Mouse (Mus musculus): ENCODE results near the gene Atp1a4.
A peak's percentile ranks its signal among the peaks of the same experiment; 100 is the strongest.

Gene Atp1a4

DNA sequence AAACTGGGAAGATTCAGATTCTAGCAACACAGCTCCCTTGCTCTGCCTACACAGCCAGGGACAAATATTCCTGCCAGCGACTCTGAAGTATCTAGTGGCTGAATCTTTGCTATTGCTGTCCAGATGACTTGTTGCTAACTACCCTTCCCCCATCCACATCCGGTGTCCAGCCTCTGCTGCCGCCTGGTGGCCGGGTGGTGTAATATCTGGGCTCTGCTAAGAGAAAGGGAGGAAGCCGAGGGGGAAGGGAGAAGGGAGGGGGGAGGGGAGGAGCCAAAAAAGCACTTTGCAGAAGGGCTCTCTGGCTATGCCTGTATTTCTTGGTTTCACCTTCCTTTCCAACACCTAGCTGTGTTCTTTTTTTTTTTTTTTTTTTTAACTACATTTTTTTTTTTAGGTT lies 41.1 kb downstream of the Atp1a4 start:
- DNase-seq, result peak; percentile 91

DNA sequence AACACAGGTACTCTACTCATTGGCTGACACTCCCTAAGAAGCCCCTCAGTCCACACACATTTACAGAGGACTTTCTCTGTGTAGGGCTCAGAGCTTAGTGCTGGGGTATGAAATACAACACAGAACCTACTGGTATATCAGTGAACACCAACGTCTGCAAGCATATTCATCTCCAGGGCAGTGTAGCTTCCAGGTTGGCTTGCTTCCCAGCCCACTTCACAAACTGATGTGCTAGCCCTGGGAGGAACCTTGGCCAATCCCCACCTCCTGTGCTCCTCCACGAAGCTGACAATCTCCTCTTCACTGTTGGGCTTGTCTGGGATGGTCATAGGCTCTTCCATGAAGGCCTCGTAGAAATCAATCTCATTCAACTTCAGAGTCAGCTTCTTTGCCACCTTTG lies 43.5 kb downstream of the Atp1a4 start:
- no peak for DNase-seq

DNA sequence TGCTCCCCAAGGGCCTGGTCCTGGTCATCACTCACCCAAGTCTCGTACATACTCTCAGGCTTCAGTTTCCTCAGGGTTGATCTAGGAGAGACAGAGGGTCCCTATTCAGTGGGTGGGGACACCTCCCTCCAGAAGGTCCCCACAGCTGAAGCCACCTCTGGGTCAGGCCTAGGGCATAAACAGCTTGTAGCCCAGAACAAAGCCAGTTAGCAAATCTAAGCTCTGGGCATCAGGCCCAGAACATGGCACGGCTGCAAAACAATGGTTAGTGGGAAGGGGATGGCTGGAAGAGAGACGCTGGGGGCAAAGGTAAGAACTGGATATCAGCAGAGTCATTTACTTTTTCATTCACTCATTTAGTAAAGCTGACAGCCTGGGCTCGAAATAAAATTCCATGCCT lies 44.4 kb downstream of the Atp1a4 start:
- no peak for DNase-seq

DNA sequence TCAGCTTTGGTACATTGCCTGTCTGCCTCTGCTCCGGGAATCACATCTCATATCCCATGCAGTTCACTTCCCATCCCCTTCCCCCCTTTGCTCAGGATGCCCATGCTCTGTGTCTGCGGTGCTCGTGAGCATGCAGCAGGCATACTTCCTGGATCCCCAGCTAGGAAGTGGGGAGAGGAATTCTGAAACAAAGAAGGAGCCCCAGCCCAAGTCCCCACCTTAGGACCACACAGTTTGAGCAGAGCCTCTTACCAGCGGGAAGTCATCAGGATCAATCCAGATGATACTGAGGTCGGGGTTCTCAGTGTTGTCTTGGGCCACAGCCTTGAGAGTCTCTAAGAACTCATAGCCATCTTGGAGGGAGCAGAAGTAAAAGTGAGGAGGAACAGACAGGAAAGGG lies 45.4 kb downstream of the Atp1a4 start:
- DNase-seq, result no peak

DNA sequence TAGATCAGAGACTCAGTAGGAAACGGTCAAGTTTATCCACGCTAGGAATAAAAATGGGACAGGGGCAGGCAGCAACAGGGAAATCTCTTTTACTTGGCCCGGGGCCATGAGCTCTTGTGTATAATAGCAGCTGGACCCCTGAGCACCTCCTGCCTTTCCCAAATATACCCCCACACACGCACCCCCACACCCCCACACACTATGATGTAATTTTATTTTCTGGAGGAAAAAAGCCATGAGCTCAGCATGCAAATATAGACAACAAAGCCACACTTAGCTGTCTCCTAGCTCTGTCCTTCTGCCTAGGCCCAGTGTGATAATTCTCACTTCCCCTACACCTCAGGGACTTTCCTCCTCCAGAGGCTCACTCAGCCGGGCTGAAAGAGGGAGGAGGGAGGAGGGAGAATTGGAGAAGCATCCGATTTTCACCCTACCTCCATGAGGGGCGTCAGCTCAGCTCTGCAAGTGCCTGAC lies 51.1 kb downstream of the Atp1a4 start:
- DNase-seq, result no peak

DNA sequence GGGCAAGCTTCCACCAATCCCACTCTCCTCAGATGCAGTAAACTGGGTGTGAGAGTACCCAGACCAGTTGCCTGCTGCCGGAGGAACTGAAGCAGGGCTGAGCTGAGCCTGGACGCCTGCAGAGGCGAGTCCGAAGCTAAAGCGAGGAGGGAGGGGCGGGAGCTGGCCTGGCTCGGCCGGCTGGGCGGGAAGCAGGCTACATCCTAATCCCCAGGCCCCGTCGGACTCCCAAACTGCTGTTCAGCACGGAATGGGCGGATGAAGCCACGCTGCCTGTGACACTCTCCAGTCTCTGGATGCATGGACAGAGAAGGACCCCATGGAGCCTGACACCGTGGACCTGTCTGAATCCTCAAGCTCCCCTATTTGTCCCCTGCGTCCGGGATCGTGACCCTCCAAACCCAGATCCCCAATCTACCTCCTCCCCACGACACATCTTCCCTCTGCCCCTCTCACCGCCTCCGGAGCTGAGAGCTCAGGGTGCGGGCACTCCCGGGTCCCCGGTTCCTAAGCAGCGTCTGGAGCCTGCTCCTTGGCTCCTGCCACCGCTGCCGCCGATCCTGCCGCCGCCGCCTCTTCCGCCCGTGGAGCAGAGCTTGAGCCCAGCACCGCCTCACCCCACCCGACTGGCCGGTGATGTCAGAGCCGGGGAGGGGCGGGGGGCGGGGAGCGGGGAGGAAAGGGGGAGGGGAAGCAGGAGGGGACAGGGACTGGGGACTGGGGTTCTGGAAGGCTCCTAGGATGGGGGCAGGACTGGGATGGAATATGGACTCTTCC lies 51.9 kb downstream of the Atp1a4 start, which contains the start of gene Pea15a:
TSS of gene Pea15a (minus strand) at position 664 of the 777 bp plus-strand sequence.
- peak; percentile 85 for DNase-seq

DNA sequence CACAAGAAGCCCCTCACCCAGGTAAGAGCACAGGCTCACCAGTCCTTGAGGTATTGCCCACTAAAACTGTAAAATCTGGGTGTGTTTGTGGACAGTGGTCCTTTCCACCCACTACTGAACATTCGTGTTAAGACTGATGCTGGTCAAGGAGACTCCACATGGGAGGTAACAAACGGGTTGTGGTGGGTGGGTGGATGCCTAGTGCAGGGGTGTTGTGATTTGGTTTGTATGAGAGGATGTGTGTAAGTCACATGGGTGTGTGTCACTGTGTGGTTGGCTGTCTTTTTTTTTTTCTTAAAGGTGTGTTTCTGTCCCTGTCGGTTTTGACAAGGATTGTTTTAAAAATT lies 52.5 kb downstream of the Atp1a4 start:
- DNase-seq, result no peak

DNA sequence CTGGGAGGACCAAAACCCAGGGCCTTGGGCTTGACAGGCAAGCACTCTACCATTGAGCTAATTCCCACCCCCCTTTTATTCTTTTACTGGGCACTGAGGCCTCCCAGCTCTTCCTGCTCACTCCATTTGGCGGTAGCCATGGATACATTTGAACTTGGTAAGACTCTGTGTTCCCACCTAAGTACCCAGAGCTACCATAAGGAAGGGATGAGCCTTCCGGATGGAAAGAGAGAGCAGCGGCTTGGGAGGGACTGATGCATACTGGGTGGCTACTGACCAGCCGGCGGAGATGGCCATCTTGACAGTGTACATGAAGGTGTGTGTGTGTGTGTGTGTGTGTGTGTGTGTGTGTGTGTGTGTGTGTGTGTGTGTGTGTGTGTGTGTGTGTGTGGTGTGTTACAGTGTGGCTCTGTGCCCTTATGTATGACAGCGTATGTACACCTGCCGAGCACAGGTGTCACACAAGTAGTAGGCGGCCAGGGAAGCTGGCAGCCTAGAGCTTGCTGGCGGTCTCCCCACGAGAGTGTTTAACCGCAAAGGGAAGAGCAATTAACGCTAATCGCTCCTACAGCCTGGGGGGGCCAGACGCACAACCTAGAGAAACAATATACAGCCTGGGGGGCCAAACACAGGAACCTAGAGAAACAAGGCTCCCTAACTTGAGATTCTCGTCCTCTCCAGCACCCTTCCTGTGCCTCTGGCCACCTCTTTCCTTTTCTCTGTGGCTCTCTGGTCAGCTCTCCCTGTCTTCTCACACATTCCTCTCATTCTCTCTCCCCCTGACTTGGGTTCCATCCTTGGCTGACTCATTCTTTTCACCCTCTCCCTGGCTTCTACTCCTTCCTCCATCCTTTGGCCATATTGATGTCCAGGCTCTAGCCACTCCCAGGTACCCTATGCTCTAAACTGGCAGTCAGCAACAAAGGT lies 53.1 kb downstream of the Atp1a4 start:
- DNase-seq, result no peak

DNA sequence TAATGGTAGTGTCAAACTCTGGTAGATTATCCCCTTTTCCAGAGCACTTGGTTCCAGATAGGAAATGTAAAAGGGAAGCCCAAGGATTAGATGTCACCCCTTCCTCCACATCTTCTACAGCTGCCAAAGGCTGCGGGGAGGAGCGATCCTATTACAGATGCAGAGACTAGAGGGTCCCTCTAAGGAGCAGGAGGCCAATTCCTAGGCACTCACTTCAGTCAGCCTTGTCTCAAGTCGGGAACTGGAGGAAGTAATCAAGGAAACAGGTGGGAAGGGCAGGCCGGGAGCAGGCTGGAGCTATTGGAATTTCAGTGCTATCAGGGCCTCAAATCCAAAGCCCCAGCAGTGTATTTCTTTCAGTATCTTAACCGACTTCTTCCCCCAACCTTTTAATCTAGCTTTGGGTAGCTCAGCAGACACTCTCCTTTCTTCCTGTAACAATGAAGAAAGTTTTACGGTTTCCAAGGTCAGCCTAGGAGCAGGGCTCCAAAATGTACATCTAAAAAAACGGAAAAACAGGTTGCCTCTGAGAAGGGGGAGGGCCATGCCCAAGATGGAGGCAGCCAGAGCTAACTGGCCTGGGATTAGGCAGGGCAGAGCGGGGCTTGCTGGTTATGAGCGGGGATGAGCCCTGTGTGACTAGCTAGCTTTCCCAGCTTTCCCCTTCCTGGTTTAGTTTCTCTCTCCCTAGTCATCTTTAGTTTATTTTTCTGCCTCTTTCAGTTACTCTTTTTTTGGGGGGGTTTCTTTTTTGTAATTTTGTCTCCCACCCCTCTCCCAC lies 54.0 kb downstream of the Atp1a4 start:
- no peak for DNase-seq

DNA sequence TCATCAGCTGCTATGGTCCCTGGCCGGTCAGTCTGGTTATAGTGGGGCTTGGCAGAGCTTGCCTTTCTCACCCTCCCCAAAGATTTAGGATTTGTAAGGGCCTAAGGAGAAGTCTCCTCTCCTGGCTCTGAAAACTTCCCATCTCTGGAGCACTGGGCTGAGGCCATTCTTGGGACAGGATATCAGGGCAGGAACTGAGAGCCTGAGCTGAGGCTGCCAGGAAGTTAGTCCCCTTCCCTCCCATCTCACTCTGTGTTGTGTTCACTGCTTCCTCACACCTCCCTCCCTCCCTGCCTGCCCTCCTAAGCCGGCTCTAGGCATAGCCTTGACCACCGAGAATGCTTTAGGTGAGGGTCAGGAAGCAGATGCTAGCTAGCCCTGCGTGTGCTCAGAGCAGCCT lies 54.6 kb downstream of the Atp1a4 start:
- no peak for DNase-seq

DNA sequence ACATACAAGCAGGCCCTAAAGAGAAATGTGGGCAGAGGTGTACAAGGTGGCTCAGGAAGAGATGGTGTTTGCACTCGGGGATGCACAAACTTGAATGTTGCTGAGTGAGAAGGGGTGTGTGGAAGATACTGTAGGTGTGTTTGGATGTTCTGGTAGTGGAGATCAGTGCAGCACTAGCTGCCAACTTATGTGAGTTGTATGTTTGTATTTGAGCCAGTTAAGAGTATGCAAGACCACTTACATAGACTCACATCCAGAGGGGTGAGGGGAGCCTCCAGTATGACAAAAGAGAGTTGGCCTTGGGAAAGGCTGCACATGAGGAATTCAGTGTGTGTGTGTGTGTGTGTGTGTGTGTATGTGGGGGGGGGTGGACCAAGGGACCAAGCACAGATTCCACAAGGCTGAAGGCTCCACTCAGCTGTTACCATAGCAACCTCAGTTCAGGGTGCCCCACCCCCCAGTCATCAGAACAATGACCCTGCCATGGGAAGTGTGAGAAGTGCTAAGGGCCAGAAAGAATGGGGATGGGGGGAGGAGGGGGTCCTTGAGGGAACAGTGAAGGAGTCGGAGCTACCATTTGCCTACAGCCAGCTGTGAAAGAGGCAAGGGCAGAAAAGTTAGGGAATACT lies 55.2 kb downstream of the Atp1a4 start:
- no peak for DNase-seq

DNA sequence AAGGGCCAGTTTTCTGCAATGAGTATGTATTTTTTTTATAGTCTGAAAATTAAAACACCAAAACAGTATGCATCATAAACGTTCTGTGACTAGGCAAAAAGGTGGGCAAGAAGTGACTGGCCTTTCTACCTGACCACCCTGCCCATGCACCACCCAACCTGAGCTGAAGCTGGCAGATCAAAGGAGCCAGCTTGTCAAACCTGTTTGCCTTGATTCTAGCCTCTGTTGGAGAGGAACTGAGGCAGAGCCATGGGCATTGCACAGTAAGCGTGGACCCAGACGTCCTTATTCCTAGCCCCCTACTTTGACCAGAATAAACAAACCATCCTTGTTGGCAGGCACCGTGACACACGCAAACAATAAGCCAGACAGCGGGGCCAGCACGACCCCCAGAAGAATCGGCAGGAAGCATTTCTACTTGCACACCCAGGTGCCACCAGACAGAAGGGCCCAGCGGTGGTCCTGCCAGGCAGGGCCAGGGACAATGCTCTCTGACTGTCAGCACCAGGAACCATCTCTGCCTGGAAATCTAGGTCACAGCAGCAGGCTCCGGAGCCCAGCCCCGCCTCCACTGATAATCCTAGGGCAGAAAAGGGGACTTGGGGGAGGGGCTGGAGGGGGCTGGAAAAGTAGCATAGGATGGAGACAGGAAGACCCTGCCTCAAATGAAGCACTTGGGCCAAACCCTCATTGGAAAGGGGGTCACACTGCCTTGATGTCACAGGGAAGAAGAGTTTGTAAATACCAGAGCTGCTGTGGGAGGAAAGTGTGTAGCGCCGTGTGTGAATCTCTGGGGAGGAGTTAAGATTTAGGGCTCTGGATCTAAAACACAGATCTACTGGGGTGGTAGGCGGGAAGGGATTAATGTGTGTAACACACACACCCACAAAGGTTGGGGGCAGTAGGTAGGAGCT lies 56.0 kb downstream of the Atp1a4 start:
- no peak for DNase-seq

DNA sequence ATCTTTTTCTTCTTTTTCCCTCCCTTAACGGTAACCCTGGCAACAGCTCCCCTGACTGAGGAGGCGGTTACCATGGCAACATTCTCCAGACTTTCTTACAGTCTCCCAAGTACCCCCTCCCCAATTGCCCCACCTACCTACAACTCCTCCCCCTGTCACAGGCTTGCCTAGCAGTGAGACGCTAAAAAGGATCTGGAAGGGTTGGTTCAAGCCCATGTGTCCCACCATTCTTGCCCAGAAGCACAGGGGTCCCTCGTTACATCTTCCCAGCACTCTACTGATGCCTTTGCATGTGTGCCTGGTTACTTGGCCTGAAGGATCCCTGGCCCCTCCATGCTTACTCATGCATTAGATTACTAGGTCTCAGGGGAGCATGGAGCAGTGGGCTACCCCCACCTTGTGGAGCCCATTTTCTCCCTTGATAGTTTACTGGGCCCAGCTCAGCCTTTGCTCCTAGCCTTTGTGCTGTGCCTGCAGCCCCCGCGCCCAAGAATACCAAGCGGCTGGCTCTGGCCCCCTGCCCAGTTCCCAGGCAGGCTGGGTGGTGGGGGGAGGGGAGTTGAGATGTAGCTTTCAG lies 57.3 kb downstream of the Atp1a4 start:
- peak; percentile 91 for DNase-seq

DNA sequence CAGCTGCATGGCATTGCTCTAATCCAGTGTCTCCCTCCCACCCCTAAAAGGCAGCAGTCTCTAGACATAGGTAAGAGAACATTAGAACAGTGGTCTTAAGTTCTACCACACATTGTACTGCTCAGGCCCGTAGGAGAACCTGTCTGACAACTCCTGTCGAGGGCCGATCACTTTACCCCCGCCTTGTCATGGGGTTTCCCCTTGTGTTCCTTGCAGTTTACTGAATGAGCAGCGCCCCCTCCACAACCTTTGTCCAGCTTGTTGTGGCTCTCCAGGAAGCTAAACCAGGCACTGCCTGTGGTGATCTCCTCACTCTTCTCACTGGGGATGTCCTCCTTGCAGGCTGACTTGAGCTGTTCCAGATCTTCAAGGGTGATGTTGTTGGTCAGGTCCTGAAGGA lies 58.1 kb downstream of the Atp1a4 start:
- no peak for DNase-seq

DNA sequence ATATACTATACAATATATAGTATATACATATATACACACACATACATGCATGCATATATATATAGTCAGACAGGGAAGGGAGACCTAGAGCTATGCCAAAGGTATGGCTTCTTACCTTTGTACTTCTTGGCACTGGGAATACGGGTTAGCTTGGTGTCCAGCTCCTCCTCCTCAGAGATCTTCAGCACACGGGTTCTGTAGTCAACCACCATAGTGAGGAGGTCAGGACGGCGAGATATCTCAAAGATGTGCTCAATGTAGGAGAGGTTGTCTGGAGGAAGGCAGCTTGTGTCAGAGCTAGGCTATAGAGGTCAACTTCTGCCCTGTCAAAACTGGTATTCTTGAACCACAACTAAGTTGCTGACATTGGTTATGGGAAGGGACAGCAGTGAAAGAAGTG lies 59.2 kb downstream of the Atp1a4 start:
- DNase-seq, result no peak

DNA sequence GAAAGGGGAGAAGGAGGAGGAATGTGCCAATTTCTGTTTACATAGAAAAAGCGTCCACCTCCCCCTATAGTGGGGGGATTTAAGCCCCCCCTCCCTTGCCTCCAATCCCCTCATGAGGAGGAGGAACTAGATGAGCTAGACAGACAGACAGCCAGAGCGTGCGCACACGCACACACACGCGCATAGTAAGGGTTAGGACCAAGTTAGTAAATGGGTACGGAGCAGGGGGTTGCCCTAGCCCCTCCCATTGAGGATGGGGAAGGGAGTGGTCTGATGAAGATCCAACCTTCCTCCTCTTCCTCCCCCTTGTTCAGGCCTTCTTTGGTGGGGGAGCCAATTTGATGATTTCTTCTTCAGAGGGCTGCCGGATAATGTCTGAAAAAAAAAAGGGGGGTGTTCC lies 59.9 kb downstream of the Atp1a4 start:
- DNase-seq, result no peak

DNA sequence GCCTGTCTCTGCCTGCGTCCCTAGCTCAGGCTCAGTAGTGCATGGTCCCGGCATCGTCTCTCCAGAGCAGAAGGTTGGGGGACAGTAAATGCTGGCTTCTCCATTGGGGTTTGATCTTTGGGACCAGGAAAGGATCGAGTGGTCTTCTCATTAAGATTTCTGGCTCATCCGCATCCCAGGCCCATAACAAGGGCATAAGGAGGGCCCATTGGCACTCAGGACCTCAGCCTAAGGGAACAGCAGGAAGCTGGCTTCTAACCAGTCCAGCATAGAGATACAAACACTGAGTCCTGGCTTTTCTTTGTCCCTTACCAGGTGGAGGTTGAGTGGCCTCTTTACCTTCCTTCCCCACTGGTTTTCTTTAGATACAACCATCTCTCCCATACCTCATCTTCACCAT lies 60.4 kb downstream of the Atp1a4 start:
- DNase-seq, result no peak

DNA sequence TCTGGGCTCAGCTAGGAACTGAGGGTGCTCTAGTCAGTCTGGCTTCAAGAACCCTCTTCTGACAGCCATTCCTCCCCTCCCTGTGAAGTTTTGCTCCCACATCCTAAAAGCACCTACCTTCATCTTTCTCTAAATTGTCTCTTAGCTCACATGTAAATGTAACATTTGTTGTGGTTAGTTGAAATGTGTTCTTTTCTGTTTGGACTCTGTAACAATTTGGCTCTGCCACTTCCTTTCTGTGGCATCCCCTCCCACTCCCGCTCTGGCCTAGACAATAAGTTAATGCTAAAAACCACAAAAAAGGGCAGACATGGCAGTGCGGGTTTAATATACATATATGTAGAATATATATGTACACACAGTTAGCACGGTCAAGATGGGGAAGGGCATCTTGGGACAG lies 61.1 kb downstream of the Atp1a4 start:
- no peak for DNase-seq

DNA sequence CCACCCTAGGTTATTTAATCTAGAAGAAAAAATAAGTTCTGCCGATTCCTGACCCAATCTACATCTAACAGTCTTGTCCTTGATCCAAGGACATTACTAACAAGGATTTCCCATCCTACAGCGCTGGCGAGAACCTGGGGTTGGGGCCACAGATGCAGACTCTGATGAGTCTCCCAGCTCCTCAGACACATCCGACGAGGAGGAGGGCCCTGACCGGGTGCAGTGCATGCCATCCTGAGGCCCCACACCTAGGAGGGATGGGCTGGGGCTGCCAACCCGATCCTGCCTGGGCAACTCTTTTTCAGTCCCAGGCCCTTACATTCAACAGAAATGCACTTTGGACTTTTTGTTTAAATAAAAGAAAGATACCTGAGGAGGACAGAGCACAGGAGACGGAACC lies 63.8 kb downstream of the Atp1a4 start:
- no peak for DNase-seq

DNA sequence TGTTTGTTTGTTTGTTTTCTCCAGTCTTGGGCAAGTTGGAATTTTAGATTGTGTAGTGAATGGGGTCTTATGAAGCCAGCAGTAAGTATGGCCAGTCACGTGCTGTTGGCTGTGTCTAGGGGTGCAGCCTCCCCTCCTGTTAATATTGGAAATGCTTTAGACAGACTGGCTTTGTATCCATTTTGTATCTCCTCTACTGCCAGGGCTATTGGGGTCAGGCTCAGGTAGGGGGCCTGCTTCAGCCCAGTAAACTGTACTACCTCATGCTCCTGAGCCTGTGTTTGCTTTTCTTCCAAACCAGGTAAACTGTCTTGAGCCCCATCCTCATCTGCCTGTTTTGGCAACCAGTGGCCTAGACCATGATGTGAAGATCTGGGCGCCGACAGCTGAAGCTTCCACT lies 66.0 kb downstream of the Atp1a4 start:
- no peak for DNase-seq

DNA sequence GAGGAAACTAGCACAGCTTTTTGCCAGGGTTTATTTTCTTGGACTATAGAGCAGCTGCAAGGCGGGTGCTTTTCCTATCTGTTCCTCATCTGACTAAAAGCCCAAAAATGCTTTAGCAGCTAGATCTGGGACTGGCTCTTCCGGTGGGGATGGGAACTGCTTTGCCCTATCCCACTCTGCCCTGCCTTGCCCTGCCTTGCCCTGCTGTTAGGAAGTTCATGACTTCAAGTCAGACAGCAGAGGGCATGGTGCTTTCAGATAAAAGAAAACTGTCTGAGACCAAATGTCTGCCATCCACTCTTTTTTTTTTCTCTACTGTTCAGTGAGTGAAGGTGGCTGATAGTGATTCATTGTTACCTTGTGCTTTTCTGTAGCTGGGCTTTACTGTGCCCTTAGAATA lies 66.6 kb downstream of the Atp1a4 start:
- DNase-seq, result no peak
